Mouse (Mus musculus) spleen, adult 2 months (tissue): Measurements from ENCODE around the gene Cnpy3. TPM values are rescaled to one million over a fixed set of nuclear protein-coding genes. Genes with fewer than 3 reads are reported as not detected.
A peak's percentile ranks its signal among the peaks of the same experiment; 100 is the strongest.

Source experiments
- DNase-seq, 2 experiments: peaks; one replicate each; pipeline versions ENCODE4 v3.0.0 to v3.0.0-alpha.2; 2012 to 2021; ENCODE audit warnings: low spot score in 2 of 2, low read depth in 1 of 2
- H3K27ac ChIP-seq: fragments of 200-500 bp; 2 replicates; pipeline ENCODE4 v1.5.1; 2012; ENCODE audit warnings: low read length, inconsistent platforms; ENCODE audit not compliant: insufficient read depth
- H3K27me3 ChIP-seq: fragments of 200-500 bp; 2 replicates; pipeline ENCODE4 v1.6.1; 2012; ENCODE audit warnings: mild to moderate bottlenecking, moderate library complexity, low read length, inconsistent platforms; ENCODE audit not compliant: control insufficient read depth, insufficient read depth
- H3K36me3 ChIP-seq: fragments of 200-500 bp; 2 replicates; pipeline ENCODE4 v1.6.1; 2012; ENCODE audit warnings: mild to moderate bottlenecking, low read length, inconsistent platforms; ENCODE audit not compliant: control insufficient read depth, insufficient read depth
- H3K4me1 ChIP-seq: fragments of 200-500 bp; 2 replicates; pipeline ENCODE4 v1.6.1; 2011; ENCODE audit warnings: inconsistent platforms; ENCODE audit not compliant: control insufficient read depth, insufficient read depth, insufficient read length
- H3K4me3 ChIP-seq: fragments of 200-500 bp; 2 replicates; pipeline ENCODE4 v1.5.1; 2011; ENCODE audit warnings: mild to moderate bottlenecking, inconsistent platforms; ENCODE audit not compliant: insufficient read depth, insufficient read length; ENCODE audit errors: extremely low read depth
- CTCF ChIP-seq: fragments of 200-500 bp; IDR thresholded peaks from 2 replicates; pipeline ENCODE4 v1.5.1; 2011; ENCODE audit warnings: mild to moderate bottlenecking, inconsistent platforms; ENCODE audit not compliant: insufficient read depth, insufficient read length, insufficient replicate concordance; ENCODE audit errors: extremely low read depth
- POLR2A ChIP-seq: fragments of 200-500 bp; IDR thresholded peaks from 2 replicates; pipeline ENCODE4 v1.6.1; 2011; ENCODE audit warnings: low read depth, low read length, inconsistent platforms
- WGBS: fragments of 180-500 bp; shearing (Covaris S2); methylation state at CpG from one replicate; pipeline ENCODE4 v1.1.7; 2018; 5-methylcytosine and 5-hydroxymethylcytosine counted together
- polyA plus RNA-seq: library from polyadenylated mRNA; depleted of rRNA; stranded (reverse); fragments of >200 nt; gene quantifications from 2 replicates; pipeline ENCODE4 v1.2.3, GENCODE M21; 2012

Cnpy3 gene
- polyA plus RNA-seq, 1 experiment: 55.6 TPM

- no peaks in the 10 kb centered on the region for H3K27me3 ChIP-seq
- 7% methylated on average over 36 of the region's 36 CpGs for WGBS
- DNase-seq: peak; percentile 83 to 89
- H3K27ac ChIP-seq: peak within 1 kb of the TSS; percentile 80
- TF ChIP-seq CTCF (no peak), POLR2A (peak; percentile 71)
- peaks cover 9% of the 10 kb centered on the region for H3K36me3 ChIP-seq
- peaks cover 7% of the 10 kb centered on the region; the same call in 1 of the 2 replicates for H3K4me1 ChIP-seq
- H3K4me3 ChIP-seq: peak within 1 kb of the TSS; percentile 98
Observed at GRCm38 (mm10) chr17:46710959-46711597, 40.9 kb downstream of the Cnpy3 start, which contains the start of gene Pex6. Gene Pex6 (plus strand): TSS chr17:46711463.

GRCm38 (mm10) chr17:46706375-46707089, 45.5 kb downstream of the Cnpy3 start:
- H3K4me3 ChIP-seq: no peak overlapping the region
- no peak for TF ChIP-seq POLR2A
- TF ChIP-seq CTCF: no peak
- 94% methylated on average over 14 of the region's 14 CpGs for WGBS
- DNase-seq: no peak
- H3K4me1 ChIP-seq: peaks cover 5% of the 10 kb centered on the region; the same call in 1 of the 2 replicates
- no peaks in the 10 kb centered on the region for H3K36me3 ChIP-seq
- no peak overlapping the region for H3K27ac ChIP-seq
- no peaks in the 10 kb centered on the region for H3K27me3 ChIP-seq

GRCm38 (mm10) chr17:46704887-46705835, 46.9 kb downstream of the Cnpy3 start, which contains the start of gene Ppp2r5d:
Gene Ppp2r5d (minus strand): TSS chr17:46705111.
- Histone ChIP-seq H3K27ac (peak within 1 kb of the TSS; percentile 74), H3K4me3 (peak within 1 kb of the TSS; percentile 90), H3K4me1 (peaks cover 5% of the 10 kb centered on the region; the same call in 1 of the 2 replicates), H3K27me3 (no peaks in the 10 kb centered on the region), H3K36me3 (no peaks in the 10 kb centered on the region)
- under 1% methylated on average over 48 of the region's 48 CpGs for WGBS
- peak; percentile 91 to 94 for DNase-seq
- TF ChIP-seq POLR2A (peak; percentile 39), CTCF (no peak)

GRCm38 (mm10) chr17:46703971-46704886, 47.8 kb downstream of the Cnpy3 start:
- 5% methylated on average over 40 of the region's 41 CpGs for WGBS
- H3K27ac ChIP-seq: peak overlapping the region; percentile 74

DNA sequence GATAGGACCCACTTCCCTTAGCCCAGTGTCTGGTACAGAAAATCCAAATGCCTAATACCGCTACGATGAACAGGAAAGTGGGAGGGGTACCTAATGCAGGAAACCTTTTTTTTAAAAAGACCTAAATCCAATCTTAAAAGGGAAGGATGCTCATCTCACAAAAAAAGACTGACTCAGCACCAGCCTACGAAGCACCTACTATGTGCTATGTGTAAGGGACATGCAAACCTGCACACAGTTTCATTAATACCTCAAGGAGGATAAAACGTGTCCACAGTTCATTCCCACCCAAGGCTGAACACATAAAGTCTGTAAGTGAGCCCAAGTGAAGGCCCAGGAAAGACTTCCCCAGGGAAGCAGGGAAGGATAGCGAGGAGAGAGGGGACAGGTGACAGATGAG, 49.5 kb downstream of the Cnpy3 start:
- Histone ChIP-seq H3K4me1 (peaks cover 5% of the 10 kb centered on the region; the same call in 1 of the 2 replicates), H3K4me3 (no peak overlapping the region), H3K27me3 (no peaks in the 10 kb centered on the region), H3K36me3 (peaks cover 2% of the 10 kb centered on the region), H3K27ac (no peak overlapping the region)
- no peak for DNase-seq
- WGBS: 84% methylated on average over 5 of the region's 5 CpGs
- TF ChIP-seq POLR2A (no peak), CTCF (no peak)

More at GRCm38 (mm10) chr17:46703971-46704886, 47.8 kb downstream of the Cnpy3 start:
- H3K27me3 ChIP-seq: no peaks in the 10 kb centered on the region
- TF ChIP-seq POLR2A (no peak), CTCF (no peak)
- no peak for DNase-seq
- peak overlapping the region; percentile 90 for H3K4me3 ChIP-seq
- peaks cover 5% of the 10 kb centered on the region; the same call in 1 of the 2 replicates for H3K4me1 ChIP-seq
- peaks cover 1% of the 10 kb centered on the region for H3K36me3 ChIP-seq

GRCm38 (mm10) chr17:46702100-46702499, 49.9 kb downstream of the Cnpy3 start:
- 77% methylated on average over 12 of the region's 12 CpGs for WGBS
- H3K4me1 ChIP-seq: peaks cover 5% of the 10 kb centered on the region; the same call in 1 of the 2 replicates
- H3K27ac ChIP-seq: no peak overlapping the region
- TF ChIP-seq CTCF: no peak
- no peak for TF ChIP-seq POLR2A
- H3K36me3 ChIP-seq: peaks cover 2% of the 10 kb centered on the region
- no peak overlapping the region for H3K4me3 ChIP-seq
- DNase-seq: no peak
- H3K27me3 ChIP-seq: no peaks in the 10 kb centered on the region
